Mouse (Mus musculus) E14TG2a.4 (cell line): Measurements from ENCODE around the gene Nol4l.

Experiments used
- CTCF ChIP-seq: conservative IDR thresholded peaks from 2 replicates; pipeline ENCODE4 v1.5.1; 2014; ENCODE audit warnings: low read length
- POU5F1 ChIP-seq: IDR thresholded peaks from 2 replicates; pipeline ENCODE4 v1.6.1; 2014; ENCODE audit warnings: low read length, borderline replicate concordance

DNA sequence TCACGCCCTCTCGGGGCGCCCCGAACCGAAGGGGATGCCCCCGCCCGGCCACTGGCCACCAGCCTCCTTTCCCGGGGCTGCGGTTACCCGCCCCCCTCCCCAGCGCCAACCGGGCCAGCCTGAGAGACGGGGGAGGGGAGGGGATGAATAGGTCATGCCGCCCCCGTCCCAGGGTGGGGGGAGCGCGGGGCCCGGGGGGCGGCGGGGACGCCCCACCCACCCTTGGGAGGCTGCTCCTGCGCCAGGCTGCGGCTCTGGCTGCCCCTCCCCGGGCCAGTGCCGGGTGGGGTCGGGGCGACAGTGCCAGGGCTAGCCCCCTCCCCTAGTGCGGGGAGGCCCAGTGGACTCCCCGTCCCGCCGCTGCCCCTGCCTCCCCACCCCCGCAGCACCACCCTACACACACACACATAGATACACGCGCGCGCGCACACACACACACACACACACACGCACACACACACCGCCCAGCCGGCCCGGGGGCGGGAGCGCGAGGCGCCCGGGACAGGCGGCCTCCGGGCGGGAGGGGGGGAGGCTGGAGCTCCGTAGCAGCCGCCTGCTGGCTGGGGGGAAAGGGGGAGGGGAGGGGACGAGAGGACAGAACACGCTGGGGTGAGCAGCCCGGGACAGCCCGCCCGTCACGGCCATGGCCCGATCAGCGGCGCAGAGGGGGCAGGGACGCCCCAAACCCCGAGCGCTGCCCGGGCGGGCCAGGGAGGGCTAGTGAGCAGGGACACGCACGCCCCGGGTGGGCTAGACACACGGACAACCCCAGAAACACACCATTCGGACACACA lies 1.0 kb downstream of the Nol4l start:
- no peak for TF ChIP-seq CTCF
- no peak for TF ChIP-seq POU5F1
